Mouse (Mus musculus) kidney, adult 2 months (tissue): Measurements from ENCODE around the gene Cd99l2.

Source experiments
- CTCF ChIP-seq: fragments of 200-500 bp; conservative IDR thresholded peaks from 2 replicates; pipeline ENCODE4 v1.5.1; 2011; ENCODE audit warnings: low read depth, mild to moderate bottlenecking, control low read depth, low read length, moderate library complexity, mixed read lengths; ENCODE audit not compliant: insufficient read depth, insufficient read length
- POLR2A ChIP-seq: fragments of 200-500 bp; IDR thresholded peaks from one replicate; pipeline ENCODE4 v1.6.1; 2011; ENCODE audit warnings: low read depth, low read length, control low read depth

DNA sequence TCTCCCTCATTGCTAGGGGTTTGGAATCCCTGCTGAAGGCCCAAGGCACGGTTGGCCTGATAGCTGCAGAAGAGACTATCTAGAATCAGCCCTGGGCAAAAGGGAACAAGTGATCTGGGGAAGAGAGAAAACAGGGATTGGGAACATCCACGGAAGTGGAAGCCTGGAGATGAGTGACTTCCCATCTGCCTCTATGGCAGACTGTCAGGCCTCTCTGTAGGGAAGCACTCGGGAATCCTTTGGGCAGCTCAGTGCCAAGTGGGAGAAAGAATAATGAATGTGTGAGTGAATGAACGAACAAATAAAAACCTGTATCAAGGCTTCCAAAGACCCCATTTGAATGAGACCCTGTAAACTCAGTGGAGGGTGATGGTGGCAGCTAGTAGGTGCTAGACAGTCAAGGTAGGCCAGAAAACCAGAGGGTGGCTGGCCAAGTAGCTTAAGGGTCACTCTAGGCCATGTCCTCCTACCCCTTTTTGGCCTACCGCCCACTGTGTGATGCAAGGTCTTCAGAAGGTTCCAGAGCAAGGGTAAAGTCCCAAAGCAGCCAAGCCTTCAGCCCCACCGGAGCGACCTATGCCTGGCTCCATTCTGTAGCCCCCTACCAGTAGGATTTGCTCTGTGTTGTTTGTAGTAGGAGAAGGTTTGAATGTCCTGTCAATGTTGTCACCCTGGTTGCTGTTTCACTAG lies 48.3 kb upstream of the Cd99l2 start:
- TF ChIP-seq POLR2A (no peak), CTCF (no peak)
